Mouse (Mus musculus) kidney, postnatal 4 days (tissue): ENCODE results near the gene Acbd4.

Source experiments
- DNase-seq, 2 experiments: peaks; one replicate each; pipeline ENCODE4 v3.0.0; 2021; ENCODE audit warnings: mixed read lengths in 2 of 2

The Acbd4 gene

GRCm38 (mm10) chr11:103101481-103101865, at the start of gene Acbd4, which contains the start of gene Plcd3:
Gene Acbd4, plus strand, starts transcription at chr11:103101682.
Gene Plcd3, minus strand, starts transcription at chr11:103101658.
- peak; percentile 86 to 91 for DNase-seq

- no peak for DNase-seq
These were observed 49.4 kb upstream of the Acbd4 start for GRCm38 (mm10) chr11:103052078-103052477.

- DNase-seq, result no peak
These were observed 48.0 kb upstream of the Acbd4 start for GRCm38 (mm10) chr11:103053191-103054076.

- DNase-seq, result peak; percentile 77 to 83
These were observed 46.7 kb upstream of the Acbd4 start for GRCm38 (mm10) chr11:103054798-103055197.

- no peak for DNase-seq
These were observed 44.8 kb upstream of the Acbd4 start for GRCm38 (mm10) chr11:103056636-103057035.

- DNase-seq, result no peak
These were observed 42.9 kb upstream of the Acbd4 start for GRCm38 (mm10) chr11:103058499-103059085.

- no peak for DNase-seq
These were observed 35.1 kb upstream of the Acbd4 start for GRCm38 (mm10) chr11:103066191-103067050.

- DNase-seq, result no peak
These were observed 34.5 kb upstream of the Acbd4 start for GRCm38 (mm10) chr11:103067051-103067361.

- no peak for DNase-seq
These were observed 34.0 kb upstream of the Acbd4 start for GRCm38 (mm10) chr11:103067457-103068001.

GRCm38 (mm10) chr11:103068272-103068671, 33.2 kb upstream of the Acbd4 start:
- DNase-seq, result no peak

- DNase-seq, result no peak
These were observed 32.6 kb upstream of the Acbd4 start for GRCm38 (mm10) chr11:103068884-103069283.

GRCm38 (mm10) chr11:103069731-103070130, 31.8 kb upstream of the Acbd4 start:
- DNase-seq, result no peak

GRCm38 (mm10) chr11:103070322-103070880, 31.1 kb upstream of the Acbd4 start:
- no peak for DNase-seq

- no peak for DNase-seq
These were observed 27.8 kb upstream of the Acbd4 start for GRCm38 (mm10) chr11:103073671-103074070.

GRCm38 (mm10) chr11:103074121-103074650, 27.3 kb upstream of the Acbd4 start:
- no peak for DNase-seq

- no peak for DNase-seq
These were observed 26.6 kb upstream of the Acbd4 start for GRCm38 (mm10) chr11:103074796-103075323.

GRCm38 (mm10) chr11:103076010-103076409, 25.5 kb upstream of the Acbd4 start:
- DNase-seq, result no peak

- no peak for DNase-seq
These were observed 24.9 kb upstream of the Acbd4 start for GRCm38 (mm10) chr11:103076581-103076980.

- no peak for DNase-seq
These were observed 23.4 kb upstream of the Acbd4 start for GRCm38 (mm10) chr11:103078131-103078530.

- DNase-seq, result peak in 1 of 2 experiments; percentile 56
These were observed 21.0 kb upstream of the Acbd4 start for GRCm38 (mm10) chr11:103080323-103081091.

- no peak for DNase-seq
These were observed 19.9 kb upstream of the Acbd4 start for GRCm38 (mm10) chr11:103081631-103082030.
